Mouse (Mus musculus): ENCODE data around the gene Dscam. TPM values are rescaled to one million over a fixed set of nuclear protein-coding genes. Genes with fewer than 3 reads are reported as not detected.

Dscam gene
- total RNA-seq, 2 experiments from 2014 or later = 0.07 TPM; not detected in 1

DNA sequence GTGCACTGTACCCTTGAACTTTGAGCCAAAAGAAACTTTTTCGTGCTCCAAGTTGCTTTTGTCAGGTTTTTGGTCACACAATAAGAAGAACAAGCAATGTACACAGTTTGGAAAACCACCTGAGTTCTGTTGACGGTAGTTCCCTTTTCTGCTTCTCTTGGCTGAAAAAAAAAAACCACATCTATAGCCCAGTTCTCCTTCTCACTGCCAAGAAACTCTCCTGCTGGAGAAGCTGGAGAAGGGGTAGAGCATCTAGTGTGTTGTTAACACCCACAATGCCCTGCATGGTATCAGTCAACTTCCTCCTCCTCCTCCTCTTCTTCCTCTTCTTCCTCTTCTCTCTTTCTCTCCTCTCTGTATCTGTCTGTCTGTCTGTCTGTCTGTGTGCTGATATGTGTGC is 65.3 kb downstream of the Dscam start:
- DNase-seq = no peak

DNA sequence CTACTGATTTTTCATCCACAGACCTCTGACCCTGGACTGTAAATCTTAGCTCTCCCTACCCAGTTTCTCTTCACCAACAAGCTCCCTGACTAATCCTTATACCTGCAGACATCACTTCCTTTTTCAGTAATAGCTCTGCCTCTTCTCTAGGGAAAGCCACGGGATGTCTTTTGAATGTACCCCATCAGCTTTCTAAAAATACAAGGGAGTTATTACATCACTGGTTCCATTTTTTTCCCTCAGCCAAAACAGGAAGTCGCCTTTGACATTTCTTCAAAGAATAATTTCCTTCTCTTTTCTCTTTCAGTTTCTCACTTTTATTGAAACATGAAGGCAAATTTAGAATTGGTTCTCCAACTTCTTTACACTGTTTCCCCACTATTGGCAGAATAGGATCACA is 67.5 kb downstream of the Dscam start:
- DNase-seq = no peak

DNA sequence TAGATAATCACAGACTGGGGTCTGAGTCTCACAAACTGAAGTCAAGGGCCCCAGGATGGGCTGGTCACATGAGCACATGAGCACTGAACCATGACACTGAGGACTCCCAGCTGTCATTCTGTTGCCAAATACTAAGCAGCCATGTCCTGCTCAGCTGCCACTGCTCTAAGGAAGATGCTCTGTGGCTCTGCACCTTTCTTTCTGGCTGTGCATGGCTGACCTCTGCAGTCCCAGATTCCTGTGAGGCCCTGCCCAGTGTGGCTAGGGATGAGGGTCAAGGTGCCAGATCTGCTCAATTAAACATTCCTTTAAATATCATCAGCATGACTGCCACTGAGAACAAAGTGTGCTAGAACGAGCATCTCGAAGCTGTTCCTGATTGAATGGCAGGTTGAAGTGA is 70.5 kb downstream of the Dscam start:
- no peak for DNase-seq

DNA sequence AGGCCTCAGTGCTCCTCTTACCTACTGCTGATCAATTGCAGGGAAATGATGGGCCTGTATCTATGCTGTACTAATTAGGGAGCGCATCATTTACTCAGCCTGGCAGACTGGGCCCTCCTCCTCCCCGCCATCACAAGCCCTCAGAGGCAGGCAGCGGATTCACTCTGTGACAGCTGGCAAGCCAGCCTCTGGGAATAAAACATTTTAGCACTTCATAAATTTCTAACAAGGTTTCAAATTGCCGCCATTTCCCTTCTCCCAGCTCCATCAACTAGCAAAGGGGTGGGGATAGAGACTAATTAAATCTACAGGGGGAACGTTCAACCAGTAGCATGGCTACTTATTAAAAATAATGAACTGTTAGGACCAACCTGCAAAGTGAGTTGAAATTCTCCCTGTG is 72.0 kb downstream of the Dscam start:
- no peak for DNase-seq

DNA sequence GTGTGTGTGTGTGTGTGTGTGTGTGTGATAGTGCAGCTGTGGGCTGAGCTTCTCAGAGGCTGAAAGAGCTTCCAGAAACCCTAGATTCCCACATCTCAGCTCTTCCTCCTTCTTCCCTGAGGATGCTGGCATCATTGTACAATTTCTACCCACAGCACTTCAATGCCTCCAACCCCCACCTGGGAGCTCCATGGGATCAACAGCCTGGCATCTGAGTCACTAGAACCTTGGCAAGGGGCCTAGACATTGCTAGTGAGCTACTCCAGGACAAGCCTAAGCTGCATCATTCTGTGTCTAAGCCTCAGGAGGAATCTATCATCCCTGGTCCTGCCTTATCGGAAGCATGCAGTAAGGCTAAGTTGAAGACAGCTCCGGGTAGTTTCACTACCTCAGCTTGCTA is 73.8 kb downstream of the Dscam start:
- peak; percentile 52 to 64 for DNase-seq

DNA sequence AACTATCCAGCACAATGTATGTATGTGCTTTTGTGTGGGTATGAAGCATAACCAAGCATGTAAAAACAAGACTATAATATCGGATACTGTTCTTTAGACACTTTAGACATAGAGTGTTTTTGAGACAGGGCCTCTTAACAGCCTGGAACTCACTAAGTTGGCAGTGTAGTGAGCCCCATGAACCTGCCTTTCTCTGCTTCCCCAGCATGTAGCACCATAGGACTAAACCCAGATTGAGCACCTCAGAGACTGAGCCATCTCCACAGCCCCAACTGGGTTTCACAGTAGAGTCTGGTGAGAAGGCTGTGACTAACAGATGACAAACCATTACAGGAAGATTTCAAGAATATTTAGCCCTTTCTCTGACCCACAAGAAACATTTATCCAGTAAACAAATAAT is 75.1 kb downstream of the Dscam start:
- no peak for DNase-seq

DNA sequence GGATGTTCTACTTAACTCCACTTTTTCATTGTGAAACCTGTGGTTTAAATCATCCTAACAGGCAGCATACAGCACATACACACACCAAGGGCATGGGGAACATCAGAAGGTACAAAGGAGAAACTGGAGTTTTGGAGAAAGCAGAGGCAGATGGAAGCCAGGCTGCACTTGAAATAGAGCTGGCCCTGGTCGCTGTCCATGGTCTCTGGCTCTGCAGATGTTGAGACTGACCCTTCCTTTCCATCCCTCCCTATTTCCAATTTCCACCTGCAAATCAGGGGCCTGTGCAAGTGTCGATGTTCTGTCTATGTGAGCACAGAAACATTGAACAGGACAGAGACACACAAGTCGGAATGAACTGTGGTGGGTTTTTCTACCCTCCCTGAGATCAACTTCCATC is 81.2 kb downstream of the Dscam start:
- no peak for DNase-seq

DNA sequence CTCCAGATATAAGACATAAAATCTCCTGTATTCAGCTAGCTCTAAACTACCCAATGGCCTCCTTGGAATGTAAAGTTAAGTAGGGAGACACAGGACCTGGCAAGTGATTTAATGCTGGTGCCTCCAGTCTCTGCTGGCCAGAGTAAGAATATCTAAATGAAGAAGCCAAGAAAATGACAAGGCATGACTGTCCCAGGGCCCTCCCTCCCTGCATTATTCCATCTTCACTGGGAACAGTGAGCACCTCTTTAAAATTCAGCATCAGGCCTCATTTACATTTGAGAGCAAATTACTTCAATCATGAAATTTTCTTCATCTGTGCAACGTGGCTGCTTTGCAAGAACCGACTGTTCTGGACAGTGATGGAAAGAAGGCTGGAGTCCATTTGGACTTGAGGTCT is 86.9 kb downstream of the Dscam start:
- no peak for DNase-seq

DNA sequence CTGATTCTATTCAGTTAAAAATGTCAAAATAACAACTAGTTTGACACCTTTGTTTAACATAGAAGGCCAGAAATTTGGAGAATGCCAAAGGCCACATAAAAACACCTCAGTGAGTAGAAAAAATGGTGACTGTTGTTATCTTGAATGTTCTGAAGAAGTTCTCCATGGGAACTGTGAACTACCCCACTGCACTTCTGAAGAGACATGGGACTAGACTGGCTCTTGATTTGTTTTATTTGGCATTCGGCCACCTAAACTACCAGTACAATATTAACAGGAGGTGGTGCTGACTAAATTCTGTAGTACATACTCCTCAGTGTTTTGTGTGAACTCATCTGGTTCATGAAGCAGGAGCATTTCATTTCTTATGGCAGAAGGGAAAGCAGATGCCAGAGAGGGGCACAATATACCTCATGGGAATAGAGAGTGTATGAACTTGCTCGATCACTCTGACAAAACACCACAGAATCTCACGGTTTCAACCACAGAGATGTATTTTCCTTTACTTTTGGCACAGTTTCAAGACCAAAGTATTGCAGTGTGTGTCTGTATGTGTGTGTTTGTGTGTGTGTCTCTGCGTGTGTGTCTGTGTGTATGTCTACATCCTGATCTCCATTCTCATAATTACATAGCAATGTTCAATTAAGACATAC is 94.5 kb downstream of the Dscam start:
- no peak for DNase-seq

DNA sequence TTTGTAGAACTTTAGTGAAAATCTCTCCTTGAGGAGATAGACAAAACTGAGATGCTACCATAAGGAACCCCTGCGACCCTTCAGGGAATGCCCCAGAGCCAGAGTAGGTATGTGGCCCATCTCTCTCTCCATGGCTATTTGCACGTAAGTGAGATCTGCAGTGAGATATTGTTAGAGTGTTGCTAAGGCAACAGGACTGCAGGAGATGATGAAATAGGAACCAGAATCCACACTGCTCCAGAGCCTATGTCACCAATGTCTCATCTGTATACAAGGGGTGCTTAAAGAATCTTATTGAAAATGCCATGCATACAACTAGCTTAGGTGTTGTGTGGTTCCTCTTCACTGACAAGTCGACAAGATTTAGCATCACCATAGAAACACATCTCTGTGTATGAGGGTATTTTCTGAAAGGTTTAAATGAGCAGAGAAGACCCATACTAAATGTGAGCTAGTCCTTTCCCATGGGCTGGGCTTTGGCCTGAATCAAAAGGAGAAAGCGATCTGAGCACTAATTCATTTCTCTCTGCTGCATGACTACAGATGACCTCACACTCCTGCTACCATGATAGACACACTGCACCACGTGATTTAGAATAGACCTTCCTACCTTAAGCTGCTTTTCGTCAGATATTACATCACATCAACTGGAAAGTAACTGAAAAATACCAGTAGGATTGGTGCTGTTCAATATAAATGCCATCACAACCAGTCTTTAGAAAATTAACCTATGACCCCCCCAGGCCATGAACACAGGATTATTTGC is 95.2 kb downstream of the Dscam start:
- DNase-seq = no peak

DNA sequence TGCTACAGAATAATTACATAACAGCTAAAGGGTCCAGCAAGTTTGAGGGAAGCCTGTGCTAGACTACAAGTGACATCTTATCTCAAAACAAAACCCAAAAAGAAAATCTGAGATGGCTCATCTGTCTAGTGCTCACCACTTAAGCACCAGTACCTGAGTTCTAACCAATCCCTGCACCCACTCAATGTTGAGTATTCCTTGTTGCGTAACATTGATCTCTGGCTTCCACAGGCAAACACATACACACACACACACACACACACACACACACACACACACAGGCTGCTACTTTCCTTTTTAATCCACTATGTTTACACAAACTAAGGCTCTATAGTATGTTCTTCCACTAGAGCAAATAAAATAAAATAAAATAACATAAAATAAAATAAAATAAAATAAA is 96.7 kb downstream of the Dscam start:
- DNase-seq = no peak

DNA sequence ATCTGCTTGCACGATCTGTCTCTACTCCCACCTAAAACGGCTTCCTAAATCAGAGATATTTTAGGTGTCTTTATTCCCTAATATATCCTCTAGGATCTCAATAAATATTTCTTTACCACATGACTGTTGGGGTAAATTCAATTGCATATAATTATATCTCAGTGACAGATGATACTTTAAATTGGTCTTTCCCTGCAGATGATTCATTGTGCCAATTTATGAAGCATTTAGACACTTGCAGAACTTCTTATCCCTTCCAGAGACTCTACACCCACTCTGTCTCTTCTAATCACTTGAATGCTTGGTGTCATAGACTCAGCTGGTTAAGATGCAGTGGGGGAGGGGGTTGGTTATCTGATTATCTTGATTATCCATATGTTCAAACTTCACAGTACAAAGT is 97.9 kb downstream of the Dscam start:
- DNase-seq = no peak

DNA sequence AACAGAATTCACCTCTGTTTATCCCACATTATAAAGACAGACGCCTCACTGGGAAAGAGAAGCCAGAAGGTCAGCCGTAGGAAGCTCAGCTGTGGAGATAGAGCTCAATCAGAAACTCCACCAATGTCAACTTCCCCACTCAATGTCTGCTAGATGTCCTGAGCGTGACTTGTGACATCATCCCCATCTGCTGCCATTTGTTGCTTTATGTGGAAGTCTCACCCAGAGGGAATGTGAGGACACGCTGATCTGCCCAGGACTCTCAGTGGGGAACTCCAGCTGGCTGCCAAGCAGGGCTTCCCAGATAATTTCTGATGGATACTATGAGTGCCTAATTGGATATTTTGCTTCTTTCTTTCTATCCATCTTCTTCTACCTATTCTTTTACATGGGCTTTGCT is 103.7 kb downstream of the Dscam start:
- DNase-seq = no peak

DNA sequence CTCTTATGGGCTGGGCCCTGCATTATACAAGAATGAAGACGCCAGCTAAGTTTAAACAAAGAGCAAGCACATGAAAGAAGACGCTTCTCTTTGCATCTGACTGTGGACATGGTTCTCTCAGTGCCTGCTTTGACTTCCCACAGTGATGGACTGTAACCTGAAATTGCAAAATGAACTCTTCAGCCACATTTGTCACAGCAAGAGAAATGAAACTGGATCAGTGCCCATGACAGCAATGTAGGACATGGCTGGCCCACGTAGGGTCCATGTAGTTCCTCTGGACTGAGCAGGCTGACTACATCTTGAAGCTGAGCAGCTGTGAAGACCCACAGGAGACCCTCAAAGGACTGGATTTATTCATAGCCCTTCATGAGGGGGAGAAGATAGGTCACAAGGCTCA is 108.3 kb downstream of the Dscam start:
- DNase-seq = no peak

DNA sequence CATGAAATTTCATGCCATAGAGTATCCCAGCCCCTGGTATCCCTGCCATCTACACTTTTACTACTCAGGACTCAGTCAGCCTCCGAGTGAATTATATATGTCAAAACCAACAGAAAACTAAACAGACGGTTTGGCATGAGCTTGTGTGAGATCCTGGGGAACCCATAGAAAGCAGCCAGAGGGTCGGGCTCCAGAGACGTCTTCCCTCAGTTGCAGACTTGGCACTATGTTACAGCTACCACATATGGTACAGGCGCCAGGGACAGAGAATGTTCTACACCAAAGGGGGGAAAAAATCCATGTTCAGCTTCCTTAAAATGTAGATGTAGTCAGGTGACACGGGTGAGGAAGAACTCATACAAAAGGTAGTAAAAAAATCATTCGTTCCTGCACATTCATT is 109.2 kb downstream of the Dscam start:
- DNase-seq = no peak

DNA sequence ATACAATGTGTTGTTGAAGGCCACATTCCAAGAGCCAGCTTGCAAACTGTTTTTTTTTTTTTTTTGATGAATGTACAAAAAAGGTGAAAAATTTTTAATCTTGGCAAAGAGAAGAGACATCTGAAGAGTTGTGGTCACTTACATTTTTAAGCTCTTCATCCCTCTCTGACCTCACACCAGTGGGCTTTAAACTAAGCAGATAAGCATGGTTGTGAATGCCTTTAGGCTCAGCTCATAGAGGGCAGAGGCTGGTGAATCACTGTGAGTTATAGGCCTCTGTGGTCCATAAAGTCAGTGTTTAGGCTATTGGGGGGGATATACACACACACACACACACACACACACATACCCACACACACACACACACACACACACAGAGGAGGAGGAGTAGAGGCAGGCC is 109.8 kb downstream of the Dscam start:
- no peak for DNase-seq

DNA sequence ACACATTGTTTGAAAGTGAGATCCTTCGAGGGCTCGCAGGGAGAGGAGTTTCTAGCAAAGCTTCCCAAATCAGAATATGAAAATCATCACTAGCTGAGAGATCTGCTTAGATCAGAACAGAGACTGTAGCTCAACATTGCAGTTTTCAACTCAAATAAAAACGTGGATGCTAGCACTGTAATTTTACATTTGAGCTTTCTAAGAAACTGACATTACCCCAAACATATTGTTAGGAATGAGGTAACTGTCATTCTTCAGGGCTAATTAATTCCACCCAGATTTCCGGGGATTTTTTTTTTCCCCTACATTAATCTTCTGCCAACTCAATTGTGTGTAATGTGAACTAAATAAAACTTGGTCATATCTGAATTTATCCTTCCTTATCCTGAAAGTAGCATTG is 110.3 kb downstream of the Dscam start:
- no peak for DNase-seq

DNA sequence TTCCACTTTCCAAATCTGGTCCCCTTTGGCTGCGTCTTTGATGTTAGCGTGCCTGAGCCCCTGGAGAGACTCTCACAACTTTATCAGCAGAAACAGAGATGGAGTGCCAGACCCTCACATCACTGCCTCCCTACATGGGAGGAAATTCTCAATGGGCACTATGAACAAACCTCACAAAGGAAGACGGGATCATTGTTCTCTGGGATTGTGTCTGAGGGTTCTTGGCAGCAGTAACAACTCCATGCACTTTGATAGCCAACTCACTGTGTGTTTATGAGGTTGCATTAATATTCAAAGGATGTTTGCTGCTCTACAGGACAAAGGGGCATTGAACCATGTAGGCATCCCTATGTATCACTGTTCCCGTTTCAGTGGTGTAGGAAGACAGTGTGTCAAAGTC is 135.3 kb downstream of the Dscam start:
- no peak for DNase-seq

DNA sequence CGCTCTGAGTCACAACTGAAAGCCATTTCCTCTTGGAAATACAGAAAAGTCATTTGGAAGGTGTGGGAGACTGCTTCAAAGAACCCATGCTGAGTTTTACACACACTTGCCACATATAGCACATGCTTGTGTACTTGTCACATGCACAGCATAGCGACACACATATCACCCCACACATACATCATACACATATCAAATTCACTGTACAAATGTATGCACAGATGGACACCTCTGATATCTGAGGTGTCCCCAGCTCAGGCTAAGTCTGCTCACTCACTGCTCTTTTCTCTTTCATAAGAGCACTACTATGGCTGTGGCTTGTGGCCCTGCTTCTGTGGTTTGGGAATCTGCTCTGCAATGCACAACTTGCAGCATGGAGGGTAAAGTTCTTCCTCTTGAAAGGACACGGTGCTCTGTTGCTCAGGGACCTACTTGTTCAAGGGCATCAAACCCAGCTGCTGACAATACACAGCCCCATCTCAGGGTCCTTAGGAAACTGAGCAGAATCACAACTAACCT is 137.0 kb downstream of the Dscam start:
- peak in 1 of 2 experiments; percentile 1 for DNase-seq

DNA sequence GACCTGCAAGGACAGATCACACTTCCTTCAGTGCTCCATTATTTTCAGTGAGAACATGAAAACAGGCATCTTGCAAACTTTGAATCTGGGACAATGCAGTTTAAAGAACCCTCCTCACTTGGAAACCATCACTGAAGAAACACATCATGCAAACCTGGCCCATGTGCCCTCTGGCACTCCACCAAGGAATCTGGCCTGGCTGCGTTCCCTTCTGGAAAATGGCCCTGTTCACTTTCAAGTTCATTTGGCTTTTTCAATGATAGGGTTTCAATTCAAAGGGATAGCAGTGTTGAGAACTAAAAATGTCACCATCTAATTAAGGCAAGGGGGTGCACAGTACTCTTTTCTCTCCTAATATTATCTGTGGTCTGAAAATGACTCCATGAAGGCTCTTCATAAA is 142.9 kb downstream of the Dscam start:
- peak; percentile 11 to 12 for DNase-seq

DNA sequence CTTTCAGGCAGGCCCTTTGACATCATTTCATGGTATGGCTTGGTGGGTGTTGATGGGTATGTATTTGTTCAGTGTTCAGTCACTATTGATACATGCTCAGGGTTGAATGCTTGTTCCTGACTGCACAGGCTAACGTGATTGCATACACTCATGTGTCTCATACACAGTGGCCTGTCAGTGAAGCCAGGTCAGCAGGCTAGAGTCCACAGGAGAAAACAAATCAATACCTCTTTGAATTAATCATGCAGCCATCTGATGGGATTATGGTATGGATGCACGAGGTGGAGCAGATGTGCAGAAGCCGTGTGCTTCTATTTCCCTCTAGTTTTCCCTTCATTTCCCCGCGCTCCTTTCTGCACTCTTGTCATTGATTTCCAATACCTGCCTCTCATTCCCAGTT is 143.7 kb downstream of the Dscam start:
- no peak for DNase-seq

DNA sequence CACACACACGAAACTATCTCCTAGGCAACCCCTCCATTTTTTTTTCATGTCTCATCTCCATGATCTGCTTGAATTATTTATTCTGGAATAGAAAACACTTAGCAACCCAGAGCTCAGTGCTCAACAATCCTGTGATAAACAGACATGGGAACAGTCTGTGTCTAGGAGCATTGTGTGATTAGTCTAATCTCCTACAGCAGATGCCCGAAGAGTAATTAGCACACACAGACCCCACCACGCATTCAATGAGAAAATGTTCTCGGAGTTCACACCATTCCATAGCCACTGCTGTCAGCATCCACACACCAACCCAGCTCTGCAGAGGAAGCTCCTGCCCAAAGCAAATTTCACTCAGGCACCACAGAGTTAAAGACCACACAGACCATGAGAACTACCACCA is 146.1 kb downstream of the Dscam start:
- no peak for DNase-seq

DNA sequence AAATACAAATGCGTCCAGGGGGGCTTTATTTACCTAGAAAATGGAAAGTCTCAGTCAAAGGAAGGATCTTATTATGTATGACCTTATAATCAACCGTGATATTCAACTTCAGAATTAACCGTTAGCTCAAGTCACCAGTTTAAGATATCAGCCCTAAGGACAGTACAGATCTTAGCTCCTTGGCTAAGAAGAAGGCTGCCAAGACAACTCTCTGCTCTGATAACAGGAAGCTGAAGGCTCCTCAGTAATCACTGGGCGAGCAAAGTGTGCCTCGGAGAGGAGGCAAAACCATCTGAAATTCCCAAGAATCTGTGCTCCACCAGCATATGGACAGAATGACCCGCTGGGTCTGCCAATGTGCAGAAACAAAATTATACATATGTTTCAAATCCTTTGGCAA is 149.1 kb downstream of the Dscam start:
- DNase-seq = no peak

DNA sequence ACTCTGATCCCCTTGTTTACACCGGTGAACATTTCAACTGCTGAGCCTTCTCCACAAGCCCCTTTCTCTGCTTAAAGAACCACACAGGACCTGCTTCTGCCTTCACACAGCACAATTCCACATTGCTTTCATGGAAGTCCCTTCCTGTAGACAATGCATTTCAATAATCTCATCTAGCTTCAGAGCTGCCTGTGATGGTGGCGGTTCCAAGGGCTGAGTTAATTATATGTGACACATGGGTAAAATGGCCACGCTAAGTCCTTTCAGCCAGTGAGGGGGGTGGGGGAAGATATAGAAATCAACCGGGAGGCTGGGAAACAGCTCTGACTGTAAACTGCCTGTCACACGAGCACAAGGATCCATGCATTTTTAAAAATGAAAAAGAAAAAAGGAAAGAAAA is 152.2 kb downstream of the Dscam start:
- no peak for DNase-seq
